Mouse (Mus musculus): Measurements from ENCODE around the gene Mtmr3. TPM values are rescaled to one million over a fixed set of nuclear protein-coding genes. Genes with fewer than 3 reads are reported as not detected.

Gene Mtmr3
- polyA plus RNA-seq, 1 experiment from 2014 or later, result 25.6 TPM

DNA sequence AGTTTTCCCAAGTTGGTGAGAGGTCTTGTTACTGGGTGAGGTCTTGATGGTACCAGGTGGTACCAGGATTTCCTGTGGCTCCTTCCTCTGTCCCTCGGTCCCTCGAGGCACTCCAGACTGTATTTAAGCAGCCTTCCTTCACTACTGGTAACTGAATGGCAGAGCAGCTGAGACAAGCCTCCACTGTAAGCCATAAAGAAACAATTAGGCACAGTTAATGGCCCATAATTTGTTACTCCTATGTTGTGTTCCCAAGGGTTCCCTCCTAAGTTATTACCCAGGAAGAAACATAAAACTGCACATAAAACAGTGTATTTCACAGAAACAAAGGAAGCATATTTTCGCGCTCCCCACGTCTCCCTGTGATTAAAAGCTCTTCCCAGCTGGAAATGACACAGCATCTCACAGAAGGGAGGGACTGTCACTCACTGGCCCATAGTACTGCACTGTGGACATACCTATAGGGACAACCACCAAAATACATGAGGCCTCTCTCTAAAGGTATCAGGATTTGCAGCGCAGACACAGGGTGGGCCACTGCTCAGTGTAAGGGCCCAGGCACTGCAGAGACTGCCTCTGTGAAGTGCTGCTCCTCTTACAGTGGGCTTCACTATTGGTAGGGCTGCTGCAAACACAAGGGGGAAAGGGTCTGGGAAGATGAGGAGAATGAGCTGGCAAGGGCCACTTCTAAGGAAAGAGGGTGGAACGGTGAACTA, 122.0 kb downstream of the Mtmr3 start:
- ATAC-seq (replicated peaks; ENCODE audit: low FRiP score), result peak; percentile 76
- H3K4me3 ChIP-seq (replicated peaks), result no peak overlapping the region
- no peaks in the 10 kb centered on the region for H3K36me3 ChIP-seq
- H3K9me3 ChIP-seq (replicated peaks), result no peaks in the 10 kb centered on the region
- H3K9ac ChIP-seq, result no peak overlapping the region
- H3K4me2 ChIP-seq, result 0 out of 2 replicates have a peak overlapping the region, but pooled peaks have one; percentile 1
- H3K27me3 ChIP-seq, result no peaks in the 10 kb centered on the region; the same call in 1 of the 2 replicates
- WGBS, result 29% methylated on average over 7 of the region's 7 CpGs
- H3K27ac ChIP-seq, result peak overlapping the region; percentile 51
- peaks cover 23% of the 10 kb centered on the region for H3K4me1 ChIP-seq

- H3K4me2 ChIP-seq, result no peak overlapping the region
- ATAC-seq (replicated peaks; ENCODE audit: low FRiP score), result no peak
- WGBS, result 66% methylated on average over 5 of the region's 5 CpGs
- H3K4me1 ChIP-seq, result peaks cover 23% of the 10 kb centered on the region
- H3K9me3 ChIP-seq (replicated peaks), result no peaks in the 10 kb centered on the region
- no peak overlapping the region for H3K9ac ChIP-seq
- no peak overlapping the region for H3K27ac ChIP-seq
- H3K4me3 ChIP-seq (replicated peaks), result no peak overlapping the region
- H3K27me3 ChIP-seq, result no peaks in the 10 kb centered on the region; the same call in 1 of the 2 replicates
- H3K36me3 ChIP-seq, result no peaks in the 10 kb centered on the region
Measured at GRCm38 (mm10) chr11:4471734-4472133, 122.9 kb downstream of the Mtmr3 start.

DNA sequence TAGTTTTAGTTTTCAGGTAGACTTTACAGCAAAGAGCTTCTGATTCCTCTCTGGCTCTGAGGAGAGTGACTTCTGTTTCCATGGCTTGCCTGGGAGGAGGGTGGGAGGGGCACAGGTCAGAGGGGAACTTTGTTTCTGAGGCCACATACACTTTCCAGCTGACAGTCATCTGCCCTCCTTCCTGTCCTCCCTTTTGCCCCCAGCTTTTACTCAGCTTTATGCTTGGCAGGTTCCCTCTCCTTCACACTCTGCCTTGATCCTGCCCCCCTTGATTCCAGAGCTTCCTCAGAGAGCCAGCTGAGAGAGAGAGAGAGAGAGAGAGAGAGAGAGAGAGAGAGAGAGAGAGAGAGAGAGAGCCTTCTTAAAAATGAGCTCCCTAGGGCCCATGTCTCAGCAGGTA, 123.4 kb downstream of the Mtmr3 start:
- no peak overlapping the region for H3K27ac ChIP-seq
- H3K4me2 ChIP-seq, result no peak overlapping the region
- 0 out of 2 replicates have a peak, but pooled peaks have one; percentile 37 for ATAC-seq (replicated peaks; ENCODE audit: low FRiP score)
- no peaks in the 10 kb centered on the region; the same call in 1 of the 2 replicates for H3K27me3 ChIP-seq
- H3K36me3 ChIP-seq, result no peaks in the 10 kb centered on the region
- H3K9me3 ChIP-seq (replicated peaks), result no peaks in the 10 kb centered on the region
- H3K4me1 ChIP-seq, result peaks cover 23% of the 10 kb centered on the region
- no peak overlapping the region for H3K4me3 ChIP-seq (replicated peaks)
- no peak overlapping the region for H3K9ac ChIP-seq

DNA sequence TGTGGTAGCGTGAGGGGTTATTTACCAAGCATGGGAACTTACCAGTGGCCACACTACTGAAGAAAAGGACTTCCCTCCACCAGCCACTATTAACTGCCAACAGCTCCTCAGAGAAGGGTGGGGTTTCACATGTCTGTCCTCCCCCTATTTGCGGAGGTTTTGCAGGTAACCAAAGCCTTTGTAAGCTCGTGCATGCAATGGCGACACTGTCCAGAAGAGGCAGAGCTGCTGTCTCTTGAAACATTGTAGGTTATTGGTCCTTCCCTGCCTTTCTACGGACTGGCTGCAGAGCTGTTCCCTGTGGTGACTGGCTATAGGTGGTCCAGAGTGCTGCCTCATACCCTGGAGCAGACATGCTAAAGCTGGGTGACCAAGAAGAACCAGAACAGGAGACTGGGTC, 125.6 kb downstream of the Mtmr3 start:
- H3K4me2 ChIP-seq, result no peak overlapping the region
- H3K27ac ChIP-seq, result no peak overlapping the region
- 69% methylated on average over 5 of the region's 5 CpGs for WGBS
- H3K36me3 ChIP-seq, result no peaks in the 10 kb centered on the region
- H3K9ac ChIP-seq, result no peak overlapping the region
- no peak for ATAC-seq (replicated peaks; ENCODE audit: low FRiP score)
- H3K4me3 ChIP-seq (replicated peaks), result no peak overlapping the region
- no peaks in the 10 kb centered on the region; the same call in 1 of the 2 replicates for H3K27me3 ChIP-seq
- no peaks in the 10 kb centered on the region for H3K9me3 ChIP-seq (replicated peaks)
- H3K4me1 ChIP-seq, result peaks cover 23% of the 10 kb centered on the region

DNA sequence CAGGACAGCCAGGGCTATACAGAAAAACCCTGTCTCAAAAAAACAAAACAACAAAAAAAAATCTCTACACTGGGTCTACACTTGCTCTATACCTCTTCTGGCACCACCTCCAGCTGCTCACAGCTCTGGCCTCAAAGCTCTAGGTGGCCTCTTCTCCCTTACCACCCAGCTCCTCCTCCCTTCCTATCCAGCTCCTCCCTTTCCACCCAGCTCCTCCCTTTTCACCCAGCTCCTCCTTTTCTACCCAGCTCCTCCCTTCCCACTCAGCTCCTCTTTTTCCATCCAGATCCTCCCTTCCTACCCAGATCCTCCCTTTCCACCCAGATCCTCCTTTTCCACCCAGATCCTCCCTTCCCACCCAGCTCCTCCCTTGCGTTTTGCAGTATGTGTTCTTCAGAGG, 127.2 kb downstream of the Mtmr3 start:
- no peaks in the 10 kb centered on the region for H3K36me3 ChIP-seq
- no peak overlapping the region for H3K9ac ChIP-seq
- H3K27ac ChIP-seq, result no peak overlapping the region
- no peak overlapping the region for H3K4me2 ChIP-seq
- no peak overlapping the region for H3K4me3 ChIP-seq (replicated peaks)
- no peaks in the 10 kb centered on the region for H3K27me3 ChIP-seq
- H3K4me1 ChIP-seq, result peaks cover 14% of the 10 kb centered on the region
- ATAC-seq (replicated peaks; ENCODE audit: low FRiP score), result no peak
- H3K9me3 ChIP-seq (replicated peaks), result no peaks in the 10 kb centered on the region
- 89% methylated on average over 1 of the region's 1 CpGs for WGBS

DNA sequence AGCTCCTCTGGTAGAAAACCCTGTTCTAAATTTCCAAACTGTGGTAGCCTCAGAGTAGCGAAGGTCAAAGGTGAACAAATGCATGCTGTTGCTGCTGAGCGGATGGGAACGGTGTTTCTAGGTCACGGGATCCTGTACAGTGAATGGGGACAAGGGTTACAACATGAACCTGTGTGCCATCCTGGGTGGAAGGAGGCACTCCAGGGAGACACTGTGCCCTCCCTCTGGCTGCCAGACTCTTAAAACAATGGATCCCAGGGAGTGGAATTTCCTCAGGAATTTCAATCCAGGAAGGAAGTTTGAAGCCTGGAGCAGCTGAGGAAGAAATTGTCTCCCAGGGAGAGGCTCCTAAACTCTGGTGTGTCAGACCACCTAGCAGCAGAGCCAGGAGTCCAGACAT, 128.5 kb downstream of the Mtmr3 start:
- H3K27me3 ChIP-seq, result no peaks in the 10 kb centered on the region
- no peak overlapping the region for H3K9ac ChIP-seq
- H3K27ac ChIP-seq, result no peak overlapping the region; the same call in 1 of the 2 replicates
- no peak for ATAC-seq (replicated peaks; ENCODE audit: low FRiP score)
- H3K4me2 ChIP-seq, result no peak overlapping the region
- H3K9me3 ChIP-seq (replicated peaks), result no peaks in the 10 kb centered on the region
- no peak overlapping the region for H3K4me3 ChIP-seq (replicated peaks)
- H3K36me3 ChIP-seq, result no peaks in the 10 kb centered on the region
- peaks cover 2% of the 10 kb centered on the region for H3K4me1 ChIP-seq
- whole genome bisulfite sequencing, result 67% methylated on average over 4 of the region's 4 CpGs

GRCm38 (mm10) chr11:4464616-4465015, 130.0 kb downstream of the Mtmr3 start:
- no peak overlapping the region for H3K9ac ChIP-seq
- 88% methylated on average over 4 of the region's 4 CpGs for WGBS

DNA sequence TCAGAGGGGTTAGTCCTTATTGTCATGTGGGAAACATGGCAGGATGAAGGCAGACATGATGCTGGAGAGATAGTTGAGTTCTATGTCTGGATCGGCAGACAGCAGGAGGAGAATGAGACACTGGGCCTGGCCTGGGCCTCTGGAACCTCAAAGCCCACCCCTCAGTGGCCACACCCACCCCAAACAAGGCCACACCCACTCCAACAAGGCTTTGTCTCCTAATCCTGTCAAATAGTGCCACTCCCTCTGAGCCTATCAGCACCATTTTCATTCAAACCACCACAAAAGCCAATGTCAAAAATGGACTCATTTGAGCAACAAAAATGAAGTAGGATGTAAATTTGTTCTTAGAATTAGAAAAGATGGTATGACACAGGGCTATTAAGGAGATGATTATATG, 130.5 kb downstream of the Mtmr3 start:
- H3K27ac ChIP-seq, result no peak overlapping the region
- H3K9me3 ChIP-seq (replicated peaks), result no peaks in the 10 kb centered on the region
- 0 out of 2 replicates have a peak, but pooled peaks cover 4% of the 10 kb centered on the region for H3K4me1 ChIP-seq
- no peaks in the 10 kb centered on the region for H3K36me3 ChIP-seq
- H3K4me2 ChIP-seq, result no peak overlapping the region
- no peak for ATAC-seq (replicated peaks; ENCODE audit: low FRiP score)
- H3K27me3 ChIP-seq, result no peaks in the 10 kb centered on the region
- H3K4me3 ChIP-seq (replicated peaks), result no peak overlapping the region
- no peak overlapping the region for H3K9ac ChIP-seq
- 92% methylated on average over 1 of the region's 1 CpGs for WGBS

More at GRCm38 (mm10) chr11:4464616-4465015, 130.0 kb downstream of the Mtmr3 start:
- no peak overlapping the region for H3K4me2 ChIP-seq
- H3K27ac ChIP-seq, result no peak overlapping the region
- H3K36me3 ChIP-seq, result no peaks in the 10 kb centered on the region
- no peak overlapping the region for H3K4me3 ChIP-seq (replicated peaks)
- ATAC-seq (replicated peaks; ENCODE audit: low FRiP score), result no peak
- H3K9me3 ChIP-seq (replicated peaks), result no peaks in the 10 kb centered on the region
- H3K4me1 ChIP-seq, result 0 out of 2 replicates have a peak, but pooled peaks cover 4% of the 10 kb centered on the region
- H3K27me3 ChIP-seq, result no peaks in the 10 kb centered on the region

- Histone ChIP-seq H3K4me2 (no peak overlapping the region), H3K9ac (no peak overlapping the region), H3K4me1 (0 out of 2 replicates have a peak, but pooled peaks cover 4% of the 10 kb centered on the region), H3K27ac (no peak overlapping the region), H3K36me3 (no peaks in the 10 kb centered on the region), H3K27me3 (no peaks in the 10 kb centered on the region), H3K9me3 (replicated peaks) (no peaks in the 10 kb centered on the region), H3K4me3 (replicated peaks) (no peak overlapping the region)
- 65% methylated on average over 2 of the region's 2 CpGs for WGBS
- no peak for ATAC-seq (replicated peaks; ENCODE audit: low FRiP score)
Measured at GRCm38 (mm10) chr11:4462868-4463267, 131.8 kb downstream of the Mtmr3 start.

DNA sequence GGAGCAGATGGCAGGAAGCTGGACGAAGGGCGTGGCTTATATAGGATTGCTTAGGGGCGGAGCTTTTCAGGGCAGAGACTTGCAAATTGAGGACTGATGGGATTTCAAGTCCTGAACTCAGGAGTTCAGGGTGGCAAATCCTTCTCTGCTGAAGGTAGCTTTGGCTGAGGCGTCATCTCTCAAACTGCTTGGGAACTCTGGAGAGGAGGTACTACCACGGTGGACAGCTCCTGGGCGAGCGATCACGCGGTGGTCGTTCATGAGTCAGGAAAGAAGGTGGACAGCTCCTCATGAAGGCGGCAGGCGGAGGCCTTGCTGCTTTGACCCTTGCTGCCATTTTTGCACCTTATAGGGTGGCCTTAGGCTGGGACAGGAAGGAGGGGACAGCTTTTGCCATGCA, 133.5 kb downstream of the Mtmr3 start:
- Histone ChIP-seq H3K4me3 (replicated peaks) (no peak overlapping the region), H3K4me2 (no peak overlapping the region), H3K27ac (no peak overlapping the region), H3K9me3 (replicated peaks) (no peaks in the 10 kb centered on the region), H3K4me1 (0 out of 2 replicates have a peak, but pooled peaks cover 4% of the 10 kb centered on the region), H3K27me3 (no peaks in the 10 kb centered on the region), H3K36me3 (no peaks in the 10 kb centered on the region), H3K9ac (no peak overlapping the region)
- 19% methylated on average over 12 of the region's 12 CpGs for WGBS
- ATAC-seq (replicated peaks; ENCODE audit: low FRiP score), result no peak

- Histone ChIP-seq H3K27ac (no peak overlapping the region), H3K9me3 (replicated peaks) (no peaks in the 10 kb centered on the region), H3K36me3 (no peaks in the 10 kb centered on the region), H3K4me1 (0 out of 2 replicates have a peak, but pooled peaks cover 4% of the 10 kb centered on the region), H3K4me3 (replicated peaks) (no peak overlapping the region), H3K4me2 (no peak overlapping the region), H3K27me3 (no peaks in the 10 kb centered on the region), H3K9ac (no peak overlapping the region)
- no peak for ATAC-seq (replicated peaks; ENCODE audit: low FRiP score)
- 55% methylated on average over 5 of the region's 5 CpGs for WGBS
Measured at GRCm38 (mm10) chr11:4460615-4461014, 134.0 kb downstream of the Mtmr3 start.

- H3K4me1 ChIP-seq, result no peaks in the 10 kb centered on the region
- H3K9me3 ChIP-seq (replicated peaks), result no peaks in the 10 kb centered on the region
- H3K36me3 ChIP-seq, result no peaks in the 10 kb centered on the region
- no peak overlapping the region for H3K4me3 ChIP-seq (replicated peaks)
- no peak overlapping the region for H3K27ac ChIP-seq
- WGBS, result 75% methylated on average over 8 of the region's 8 CpGs
- H3K4me2 ChIP-seq, result no peak overlapping the region
- 0 out of 2 replicates have a peak, but pooled peaks cover 3% of the 10 kb centered on the region for H3K27me3 ChIP-seq
- no peak overlapping the region for H3K9ac ChIP-seq
- ATAC-seq (replicated peaks; ENCODE audit: low FRiP score), result no peak
Measured at GRCm38 (mm10) chr11:4454895-4455535, 139.6 kb downstream of the Mtmr3 start.

All from kidney, embryonic 15.5 days (tissue).